In genomic region chr10:93723942-93724542, GRCm38 (mm10) we compare ENCODE assay signal across 8 mouse cellular contexts.
DNase-seq lines count a peak whose midpoint lies in the region; ATAC-seq lines count a peak whose summit lies in the region.
"Had no signal": no experiment of that assay in that cellular context is flagged by ENCODE, and none has a peak within 500 bp of the region (broad histone marks: within the 10 kb centered on the region; RNA-seq: fewer than 3 reads in every experiment).

No protein-coding gene starts in this region.

- peak overlapping the region; percentile 58 for H3K9ac ChIP-seq in heart, embryonic 13.5 days

- H3K9me3 ChIP-seq in heart, embryonic 13.5 days, result no peaks in the 10 kb centered on the region
- H3K9me3 ChIP-seq: megakaryocyte, embryonic 14.5 days had no signal

- peak overlapping the region; percentile 21; the same call in 1 of the 2 replicates for H3K4me3 ChIP-seq in heart, embryonic 13.5 days
- H3K4me3 ChIP-seq: megakaryocyte, embryonic 14.5 days had no signal

- H3K4me1 ChIP-seq in heart, embryonic 13.5 days, result peaks cover 12% of the 10 kb centered on the region

- DNase-seq in R1 (ENCODE audit: low read depth, low spot score), result peak; percentile 63
- peak; percentile 82 for DNase-seq in adrenal gland, postnatal 10 days
- DNase-seq in kidney, postnatal 4 days, result peak; percentile 47 to 64
- DNase-seq in mesoderm, embryonic 11.5 days (ENCODE audit: low read depth, low spot score), result peak; percentile 37
- DNase-seq in thymus, postnatal 4 days, result no peak

- H3K4me2 ChIP-seq in heart, embryonic 13.5 days, result peak overlapping the region; percentile 61

- H3K27me3 ChIP-seq in heart, embryonic 13.5 days (replicated peaks), result no peaks in the 10 kb centered on the region
- H3K27me3 ChIP-seq: megakaryocyte, embryonic 14.5 days had no signal

- H3K27ac ChIP-seq in heart, embryonic 13.5 days (replicated peaks), result peak overlapping the region; percentile 29; the same call in 1 of the 2 replicates

- no peaks in the 10 kb centered on the region for H3K36me3 ChIP-seq in heart, embryonic 13.5 days

- no peak for ATAC-seq in heart, embryonic 13.5 days (ENCODE audit: extremely low read depth, insufficient number of reproducible peaks, low FRiP score, low TSS enrichment)
- no peak for ATAC-seq in granulocyte monocyte progenitor cell, adult 5-6 weeks (replicated peaks; ENCODE audit: poor library complexity, severe bottlenecking)

- 10% methylated on average over 11 of the region's 11 CpGs for WGBS in heart, embryonic 13.5 days
